24 mouse cellular contexts compared by ENCODE assay signal in the genomic region with DNA sequence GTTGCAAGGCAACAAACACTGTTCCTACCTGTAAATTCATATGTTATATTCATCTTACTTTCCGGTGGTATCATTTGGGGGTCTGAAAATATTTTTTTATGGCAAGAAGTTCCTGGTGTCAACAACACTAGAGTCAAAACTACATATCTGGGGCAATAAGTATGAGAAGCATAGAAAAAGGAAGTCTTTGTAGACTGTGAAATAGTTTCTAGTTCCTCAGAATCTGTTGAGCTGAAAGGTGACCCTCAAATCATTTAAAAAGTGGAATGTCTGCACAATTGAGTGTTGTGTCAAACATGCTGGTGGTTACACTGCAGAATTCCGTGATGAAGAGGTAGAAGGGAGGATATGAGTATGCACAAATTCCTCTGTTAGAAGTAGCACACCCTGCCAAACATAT. TPM values are rescaled to one million over a fixed set of nuclear protein-coding genes. Genes with fewer than 3 reads are reported as not detected.
A peak's percentile ranks its signal among the peaks of the same experiment; 100 is the strongest.
DNase-seq lines count a peak whose midpoint lies in the region; ATAC-seq lines count a peak whose summit lies in the region.
"Had no signal": no experiment of that assay in that cellular context is flagged by ENCODE, and none has a peak within 500 bp of the region (broad histone marks: within the 10 kb centered on the region; RNA-seq: fewer than 3 reads in every experiment).

No protein-coding gene starts in this region.

- H3K27me3 ChIP-seq in midbrain, embryonic 11.5 days (ENCODE audit: control insufficient read depth, insufficient read depth, low read length): no peaks in the 10 kb centered on the region
- H3K27me3 ChIP-seq in midbrain, embryonic 14.5 days (ENCODE audit: control insufficient read depth, insufficient read depth, low read length): no peaks in the 10 kb centered on the region
- no peaks in the 10 kb centered on the region for H3K27me3 ChIP-seq in megakaryocyte, embryonic 14.5 days (replicated peaks)
- H3K27me3 ChIP-seq: embryonic facial prominence, embryonic 12.5 days; embryonic facial prominence, embryonic 15.5 days; hindbrain, embryonic 13.5 days had no signal

- 85% methylated on average over 2 of the region's 2 CpGs for WGBS in midbrain, embryonic 11.5 days
- WGBS in midbrain, embryonic 14.5 days: 87% methylated on average over 2 of the region's 2 CpGs

- no peak overlapping the region for H3K9ac ChIP-seq in midbrain, embryonic 11.5 days (ENCODE audit: low read length)
- H3K9ac ChIP-seq in midbrain, embryonic 14.5 days (replicated peaks; ENCODE audit: low read length): no peak overlapping the region
- H3K9ac ChIP-seq: embryonic facial prominence, embryonic 12.5 days; embryonic facial prominence, embryonic 15.5 days; forebrain, postnatal 0 days; hindbrain, embryonic 13.5 days had no signal

- no peak for ATAC-seq in midbrain, embryonic 11.5 days (ENCODE audit: low FRiP score)
- no peak for ATAC-seq in midbrain, embryonic 14.5 days (ENCODE audit: low FRiP score, low TSS enrichment)
- peak; percentile 69 for ATAC-seq in granulocyte monocyte progenitor cell, adult 5-6 weeks (replicated peaks; ENCODE audit: poor library complexity, severe bottlenecking)
- ATAC-seq: activated CD4-positive, CD25-positive, alpha-beta regulatory T cell, adult 4 months; forebrain, embryonic 14.5 days; forebrain, postnatal 0 days; hindbrain, embryonic 16.5 days; inflammation-experienced regulatory T-cells, adult 6 months had no signal

- H3K36me3 ChIP-seq in midbrain, embryonic 11.5 days (ENCODE audit: control insufficient read depth, insufficient read depth, low read length): no peaks in the 10 kb centered on the region
- H3K36me3 ChIP-seq in midbrain, embryonic 14.5 days (ENCODE audit: control insufficient read depth, insufficient read depth, low read length): no peaks in the 10 kb centered on the region
- no peaks in the 10 kb centered on the region for H3K36me3 ChIP-seq in megakaryocyte, embryonic 14.5 days (replicated peaks; ENCODE audit: low read length)
- H3K36me3 ChIP-seq: embryonic facial prominence, embryonic 12.5 days; embryonic facial prominence, embryonic 15.5 days; heart, embryonic 10.5 days; hindbrain, embryonic 10.5 days; hindbrain, embryonic 13.5 days had no signal

- no peak overlapping the region for H3K4me3 ChIP-seq in midbrain, embryonic 11.5 days (ENCODE audit: low read depth, low read length)
- no peak overlapping the region for H3K4me3 ChIP-seq in midbrain, embryonic 14.5 days (replicated peaks; ENCODE audit: low read depth, low read length)
- H3K4me3 ChIP-seq in megakaryocyte, embryonic 14.5 days (replicated peaks): peak overlapping the region; percentile 28
- H3K4me3 ChIP-seq: embryonic facial prominence, embryonic 12.5 days; embryonic facial prominence, embryonic 15.5 days; gastrocnemius, adult 2 months; heart, embryonic 10.5 days; hindbrain, embryonic 10.5 days; hindbrain, embryonic 13.5 days had no signal

- H3K4me2 ChIP-seq in midbrain, embryonic 11.5 days: no peak overlapping the region
- no peak overlapping the region for H3K4me2 ChIP-seq in midbrain, embryonic 14.5 days (ENCODE audit: low read length)
- H3K4me2 ChIP-seq: embryonic facial prominence, embryonic 12.5 days; embryonic facial prominence, embryonic 15.5 days; hindbrain, embryonic 13.5 days had no signal

- H3K9me3 ChIP-seq in midbrain, embryonic 11.5 days (ENCODE audit: control insufficient read depth, low read length): no peaks in the 10 kb centered on the region
- no peaks in the 10 kb centered on the region for H3K9me3 ChIP-seq in midbrain, embryonic 14.5 days (ENCODE audit: control insufficient read depth, low read length)
- H3K9me3 ChIP-seq in megakaryocyte, embryonic 14.5 days: no peaks in the 10 kb centered on the region
- H3K9me3 ChIP-seq: embryonic facial prominence, embryonic 12.5 days; embryonic facial prominence, embryonic 15.5 days; heart, embryonic 10.5 days; hindbrain, embryonic 10.5 days; hindbrain, embryonic 13.5 days had no signal

- no peaks in the 10 kb centered on the region for H3K4me1 ChIP-seq in midbrain, embryonic 11.5 days (ENCODE audit: control insufficient read depth, insufficient read depth, low read length)
- no peaks in the 10 kb centered on the region for H3K4me1 ChIP-seq in midbrain, embryonic 14.5 days (ENCODE audit: control insufficient read depth, insufficient read depth, low read length)
- peaks cover 52% of the 10 kb centered on the region for H3K4me1 ChIP-seq in megakaryocyte, embryonic 14.5 days
- H3K4me1 ChIP-seq: embryonic facial prominence, embryonic 12.5 days; embryonic facial prominence, embryonic 15.5 days; heart, embryonic 10.5 days; hindbrain, embryonic 10.5 days; hindbrain, embryonic 13.5 days had no signal

- peak; percentile 14 for DNase-seq in midbrain, embryonic 11.5 days (ENCODE audit: low spot score, missing footprints)
- no peak for DNase-seq in midbrain, embryonic 14.5 days
- DNase-seq in layer of hippocampus, adult 9-10 months (ENCODE audit: low spot score): no peak
- no peak for DNase-seq in thymus, adult 18-20 months
- DNase-seq: adrenal gland, adult 8-10 months; adrenal gland, postnatal 25 days; cerebellum, adult 18-20 months; cerebellum, adult 9-10 months; cerebellum, postnatal 14 days; forebrain, postnatal 0 days; gastrocnemius, adult 2 months; gastrocnemius, postnatal 14 days; heart, adult 18-20 months had no signal

- H3K27ac ChIP-seq in midbrain, embryonic 11.5 days (ENCODE audit: low read depth, low read length): no peak overlapping the region
- H3K27ac ChIP-seq in midbrain, embryonic 14.5 days (replicated peaks; ENCODE audit: low read depth, low read length): no peak overlapping the region
- H3K27ac ChIP-seq: embryonic facial prominence, embryonic 12.5 days; embryonic facial prominence, embryonic 15.5 days; gastrocnemius, adult 2 months; heart, embryonic 10.5 days; hindbrain, embryonic 10.5 days; hindbrain, embryonic 13.5 days had no signal

RNA-seq across cellular contexts. Expression of gene Ahr, which starts 38.9 kb away (rescaled TPM):
- polyA plus RNA-seq in midbrain, embryonic 11.5 days (2014; fragmentation: Nextera tagmentation; extraction: Ambion mirVana): 2.0 and 2.1 TPM in 2 replicates
- polyA plus RNA-seq in midbrain, embryonic 14.5 days (2014; fragmentation: Nextera tagmentation; extraction: Ambion mirVana): 2.4 and 2.9 TPM in 2 replicates
- total RNA-seq in granulocyte monocyte progenitor cell, adult 5-6 weeks (2014; fragmentation: Nextera tagmentation): 2.5 and 3.8 TPM in 2 replicates
- 1.3 and 1.5 TPM in 2 replicates for total RNA-seq in granulocyte monocyte progenitor cell, adult 5-6 weeks (2017)
- polyA plus RNA-seq in megakaryocyte, embryonic 14.5 days (2012; ENCODE audit: insufficient read depth, low replicate concordance): 0.43 TPM in 1 of 2 replicates, not detected in the other
